Mouse (Mus musculus) kidney, postnatal 36 days (tissue): ENCODE measurements around the gene Plg.

ENCODE experiments used
- DNase-seq, 2 experiments: peaks; one replicate each; pipeline ENCODE4 v3.0.0; 2021 to 2022; ENCODE audit warnings: mixed read lengths in 2 of 2

Plg gene

DNA sequence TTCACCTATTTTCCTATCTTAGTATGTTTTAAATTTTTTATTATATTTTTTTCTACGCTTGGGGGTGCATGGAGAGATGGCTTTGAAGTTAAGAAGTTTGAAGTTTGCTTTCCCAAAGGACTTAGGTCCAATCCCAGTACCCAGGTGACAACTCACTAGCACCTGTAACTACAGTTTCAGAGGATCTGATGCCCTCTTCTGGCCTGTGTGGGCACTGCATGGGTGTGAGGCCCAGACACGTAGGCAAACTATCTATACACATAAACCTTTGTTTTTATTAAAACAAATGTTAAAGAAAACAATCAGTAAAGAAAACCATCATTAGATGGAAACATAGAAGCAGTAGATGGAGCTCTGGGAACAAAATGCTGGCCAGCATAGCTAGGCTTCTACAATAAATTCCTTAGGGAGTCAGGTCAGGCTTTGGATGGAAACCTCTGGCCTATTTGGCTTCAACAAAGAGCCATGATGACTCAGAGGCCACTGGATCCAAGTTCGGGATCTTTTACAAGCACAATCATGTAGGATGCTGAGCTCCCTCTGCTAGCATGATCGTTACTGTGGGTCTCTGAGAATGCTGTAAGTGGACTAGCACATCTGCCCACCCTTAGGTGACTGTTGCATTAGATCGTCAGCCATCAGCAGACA lies 76.9 kb downstream of the Plg start:
- peak; percentile 31 to 77 for DNase-seq

DNA sequence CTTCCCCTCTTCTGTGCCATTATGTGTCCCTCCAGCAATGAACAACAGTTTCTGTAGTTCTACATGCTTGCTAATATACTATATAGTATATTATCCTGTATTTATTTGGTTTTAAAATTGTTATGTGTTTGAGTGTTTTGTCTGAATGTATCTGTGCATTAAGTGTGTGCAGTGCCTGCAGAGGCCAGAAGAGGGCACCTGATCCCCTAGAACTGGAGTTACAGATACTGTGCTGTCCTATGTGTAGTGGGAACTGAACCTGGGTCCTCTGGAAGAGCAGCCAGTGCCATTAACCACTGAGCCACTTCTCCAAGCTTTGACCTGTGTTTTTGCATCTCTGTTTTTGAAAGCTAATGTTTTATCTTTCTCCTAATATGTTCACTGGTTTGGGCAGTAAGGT lies 82.8 kb downstream of the Plg start:
- DNase-seq: peak in 1 of 2 experiments; percentile 8

DNA sequence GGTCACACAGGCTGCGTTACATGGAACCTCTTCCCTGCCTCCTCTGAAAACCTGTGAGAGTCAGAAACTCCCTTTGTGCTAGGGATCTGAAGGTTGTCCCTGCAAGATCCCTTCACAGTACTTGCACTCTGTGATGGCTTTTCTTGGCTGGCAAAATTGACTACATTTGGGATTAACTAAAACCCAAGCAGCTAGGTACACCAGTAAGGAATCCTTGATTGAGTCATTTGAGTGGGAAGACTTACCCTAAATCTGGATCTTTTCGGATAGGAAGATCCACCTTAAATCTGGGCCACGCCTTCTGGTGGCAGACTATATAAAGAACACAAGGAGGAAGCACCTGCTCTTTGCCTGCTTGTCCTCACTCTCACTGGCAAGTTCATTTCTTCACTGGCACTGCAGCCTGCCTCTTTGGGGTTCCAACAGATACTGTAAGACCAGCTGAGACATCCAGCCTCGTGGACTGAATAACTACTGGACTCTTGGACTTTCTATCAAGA lies 88.1 kb downstream of the Plg start:
- DNase-seq: no peak

DNA sequence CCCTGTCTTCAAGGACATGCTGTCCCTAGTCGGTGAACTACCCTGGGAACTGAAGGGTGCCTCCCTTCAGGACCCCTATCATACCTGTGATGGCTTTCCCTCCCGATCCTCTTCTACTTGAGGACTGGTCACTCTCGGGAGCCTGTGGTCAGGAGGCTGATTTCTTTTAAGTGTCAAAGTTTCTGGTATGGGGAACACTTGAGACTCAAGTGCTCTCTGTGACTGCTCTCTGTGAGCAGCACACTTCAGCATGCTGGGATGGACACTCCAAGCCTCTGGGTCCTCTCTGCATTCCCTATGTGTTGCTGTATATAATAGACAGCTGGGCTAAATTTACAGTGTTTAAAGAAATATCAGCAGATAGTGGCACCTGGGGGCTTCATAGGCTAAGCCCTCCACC lies 89.2 kb downstream of the Plg start:
- DNase-seq: no peak

DNA sequence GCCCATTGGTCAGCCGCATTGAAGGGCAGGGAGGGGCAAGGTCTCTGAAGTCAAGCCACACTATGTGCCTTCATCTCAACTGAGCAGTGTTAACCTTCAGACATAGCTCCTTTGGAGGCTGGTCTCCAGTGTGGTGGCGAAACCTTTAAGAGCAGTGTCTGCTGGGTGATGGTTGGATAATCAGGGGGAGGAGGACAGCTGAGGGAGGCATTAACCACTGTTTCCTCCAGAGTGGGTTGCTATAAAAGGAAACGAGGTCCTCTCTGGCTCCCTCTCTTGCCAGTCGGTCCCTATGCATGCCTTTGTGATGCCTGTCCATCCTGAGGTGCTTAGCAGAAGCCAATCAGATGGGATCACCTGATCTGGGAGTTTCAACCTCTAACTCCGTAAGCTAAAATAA lies 90.3 kb downstream of the Plg start:
- no peak for DNase-seq
